Mouse (Mus musculus): ENCODE measurements around the gene Hist1h2ap.
"Not testable (repeated sequence)": the region's sequence is repeated elsewhere in the genome, so short reads cannot be mapped to it uniquely, and the experiment has no call there.

- not testable (repeated sequence) for TF ChIP-seq CTCF (IDR thresholded peaks at IDR 0.05; ENCODE audit: low read depth, low read length)
- 0 out of 2 replicates have a peak, but pooled peaks have one; percentile 27 for TF ChIP-seq POLR2A (IDR thresholded peaks at IDR 0.05; ENCODE audit: extremely low read depth, insufficient read depth, low read length)
Measured at GRCm38 (mm10) chr13:21831418-21832394, 1.6 kb downstream of the Hist1h2ap start, which contains the start of gene Hist1h4n.
